Mouse (Mus musculus) neural tube, embryonic 14.5 days (tissue): Measurements from ENCODE around the gene Pik3r1. TPM values are rescaled to one million over a fixed set of nuclear protein-coding genes. Genes with fewer than 3 reads are reported as not detected.

Experiments used
- ATAC-seq: fragments of 200-750 bp; cut with Nextera tagmentation; 2 replicates; pipeline ENCODE4 v1.8.0; 2017; ENCODE audit warnings: low read depth, mild to moderate bottlenecking, moderate TSS enrichment, moderate library complexity
- H3K27ac ChIP-seq: fragments of 300-500 bp; sonication (generic); 2 replicates; pipeline ENCODE4 v1.5.1; 2014; ENCODE audit warnings: low read depth, mild to moderate bottlenecking, control low read depth, low read length, moderate library complexity, mixed read lengths
- H3K27me3 ChIP-seq: fragments of 300-500 bp; sonication (generic); 2 replicates; pipeline ENCODE4 v1.6.1; 2014; ENCODE audit warnings: low read length; ENCODE audit not compliant: control insufficient read depth, insufficient read depth
- H3K36me3 ChIP-seq: fragments of 300-500 bp; sonication (generic); 2 replicates; pipeline ENCODE4 v1.6.1; 2014; ENCODE audit warnings: low read length, mixed read lengths; ENCODE audit not compliant: control insufficient read depth, insufficient read depth
- H3K4me1 ChIP-seq: fragments of 300-500 bp; sonication (generic); 2 replicates; pipeline ENCODE4 v1.6.1; 2014; ENCODE audit warnings: low read length; ENCODE audit not compliant: control insufficient read depth, insufficient read depth
- H3K4me2 ChIP-seq: fragments of 300-500 bp; sonication (generic); 2 replicates; pipeline ENCODE4 v1.6.1; 2014; ENCODE audit warnings: mild to moderate bottlenecking, low read depth, low read length, control low read depth
- H3K4me3 ChIP-seq: fragments of 300-500 bp; sonication (generic); 2 replicates; pipeline ENCODE4 v1.5.1; 2014; ENCODE audit warnings: low read depth, low read length, control low read depth, mixed read lengths
- H3K9ac ChIP-seq: fragments of 300-500 bp; sonication (generic); replicated peaks from 2 replicates; pipeline ENCODE4 v1.6.1; 2014; ENCODE audit warnings: low read depth, mild to moderate bottlenecking, control low read depth, low read length, mixed read lengths
- H3K9me3 ChIP-seq: fragments of 300-500 bp; sonication (generic); 2 replicates; pipeline ENCODE4 v1.6.1; 2016; ENCODE audit warnings: low read length; ENCODE audit not compliant: control insufficient read depth
- WGBS: fragments of 180-500 bp; shearing (Covaris S2); extraction: QIAGEN DNeasy Blood & Tissue Kit; methylation state at CpG from one replicate; pipeline ENCODE4 v1.1.7; 2014; 5-methylcytosine and 5-hydroxymethylcytosine counted together
- polyA plus RNA-seq: library from polyadenylated mRNA; unstranded; fragments of >200 nt; fragmentation: Nextera tagmentation; extraction: Ambion mirVana; gene quantifications from 2 replicates; pipeline ENCODE4 v1.2.1, GENCODE M21; 2014

Pik3r1 gene
- polyA plus RNA-seq, 1 experiment from 2014 or later: 136 TPM

DNA sequence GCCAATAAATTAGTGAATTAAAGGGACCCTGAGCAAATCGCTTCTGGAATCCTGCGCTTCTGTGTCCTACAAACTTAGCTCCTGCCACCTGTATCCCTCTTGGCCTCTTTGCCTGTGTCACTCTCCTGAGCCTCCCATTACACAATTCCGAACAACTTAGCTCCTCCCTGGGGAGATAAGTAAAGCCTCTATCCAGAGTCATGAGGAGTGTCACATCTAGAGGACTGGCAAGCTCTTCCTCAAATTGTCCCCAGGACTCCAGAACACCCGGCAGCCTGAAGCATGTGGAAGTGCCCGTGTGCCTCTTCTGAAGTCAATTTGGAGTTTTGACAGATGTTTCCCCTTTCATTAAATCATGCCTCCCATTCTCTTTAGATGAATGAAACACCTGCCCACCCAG is 6.4 kb downstream of the Pik3r1 start:
- Histone ChIP-seq H3K27me3 (no peaks in the 10 kb centered on the region), H3K36me3 (peaks cover 4% of the 10 kb centered on the region), H3K9ac (no peak overlapping the region), H3K4me2 (no peak overlapping the region), H3K4me3 (no peak overlapping the region), H3K27ac (no peak overlapping the region), H3K9me3 (no peaks in the 10 kb centered on the region), H3K4me1 (peaks cover 30% of the 10 kb centered on the region)
- 65% methylated on average over 5 of the region's 5 CpGs for WGBS
- ATAC-seq: no peak

DNA sequence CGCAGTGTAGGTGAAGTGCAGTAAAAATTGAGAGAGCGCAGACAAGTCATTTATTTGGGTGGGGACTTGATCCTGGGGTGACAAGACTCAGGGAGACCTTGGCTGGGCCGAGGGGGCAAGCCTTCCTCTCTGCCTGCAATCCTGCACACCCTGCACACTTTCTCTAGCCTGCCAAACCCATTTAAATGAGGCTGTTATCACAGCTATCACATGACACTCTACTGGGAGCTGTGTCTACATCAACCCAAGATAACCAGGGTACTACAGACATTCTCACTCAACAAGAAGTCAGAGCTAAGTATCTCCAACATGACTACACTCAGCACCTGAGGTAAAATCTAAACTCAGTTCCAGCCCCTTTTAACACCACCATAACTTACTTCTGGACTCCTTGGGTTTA is 7.1 kb downstream of the Pik3r1 start:
- Histone ChIP-seq H3K27me3 (no peaks in the 10 kb centered on the region), H3K36me3 (peaks cover 6% of the 10 kb centered on the region), H3K9ac (no peak overlapping the region), H3K4me3 (no peak overlapping the region), H3K4me2 (no peak overlapping the region), H3K4me1 (peaks cover 25% of the 10 kb centered on the region), H3K9me3 (no peaks in the 10 kb centered on the region; the same call in 1 of the 2 replicates), H3K27ac (no peak overlapping the region)
- no peak for ATAC-seq
- WGBS: 85% methylated on average over 3 of the region's 3 CpGs

DNA sequence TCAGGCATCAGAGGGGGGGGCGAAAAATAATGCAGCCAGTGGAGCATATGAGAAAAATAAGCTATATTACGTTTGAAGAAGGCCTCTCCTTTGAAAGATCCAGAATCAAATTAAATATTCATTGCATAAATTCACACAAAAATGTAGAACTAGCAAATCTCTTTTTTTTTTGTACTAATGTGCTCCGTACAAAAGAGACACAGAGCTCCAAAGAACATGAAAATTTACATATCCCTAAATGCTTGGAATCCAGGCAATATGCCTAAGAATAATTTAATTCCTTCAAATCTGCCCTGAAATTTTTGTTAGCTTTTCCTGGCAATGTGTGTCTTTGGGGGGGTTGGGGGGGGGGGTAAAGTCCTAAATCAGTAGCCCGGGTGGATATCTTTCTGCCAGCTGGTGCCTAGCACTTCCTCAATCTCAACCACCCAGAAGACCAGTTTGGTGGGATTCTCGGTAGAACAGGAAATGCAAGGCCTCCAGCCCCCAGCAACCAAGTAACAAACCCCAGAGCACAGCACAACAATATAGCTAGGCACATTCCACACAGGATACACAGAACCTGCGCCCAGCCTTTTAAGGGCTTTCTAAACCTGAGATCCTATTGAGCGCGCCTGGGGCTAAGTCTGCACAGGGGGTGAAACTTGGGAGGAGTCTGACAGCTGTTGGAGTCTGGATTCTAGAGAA is 7.9 kb downstream of the Pik3r1 start:
- Histone ChIP-seq H3K27me3 (no peaks in the 10 kb centered on the region), H3K4me2 (no peak overlapping the region), H3K36me3 (peaks cover 6% of the 10 kb centered on the region), H3K9me3 (no peaks in the 10 kb centered on the region; the same call in 1 of the 2 replicates), H3K27ac (no peak overlapping the region), H3K4me1 (peaks cover 20% of the 10 kb centered on the region), H3K4me3 (no peak overlapping the region), H3K9ac (no peak overlapping the region)
- no peak for ATAC-seq
- 59% methylated on average over 8 of the region's 8 CpGs for WGBS

DNA sequence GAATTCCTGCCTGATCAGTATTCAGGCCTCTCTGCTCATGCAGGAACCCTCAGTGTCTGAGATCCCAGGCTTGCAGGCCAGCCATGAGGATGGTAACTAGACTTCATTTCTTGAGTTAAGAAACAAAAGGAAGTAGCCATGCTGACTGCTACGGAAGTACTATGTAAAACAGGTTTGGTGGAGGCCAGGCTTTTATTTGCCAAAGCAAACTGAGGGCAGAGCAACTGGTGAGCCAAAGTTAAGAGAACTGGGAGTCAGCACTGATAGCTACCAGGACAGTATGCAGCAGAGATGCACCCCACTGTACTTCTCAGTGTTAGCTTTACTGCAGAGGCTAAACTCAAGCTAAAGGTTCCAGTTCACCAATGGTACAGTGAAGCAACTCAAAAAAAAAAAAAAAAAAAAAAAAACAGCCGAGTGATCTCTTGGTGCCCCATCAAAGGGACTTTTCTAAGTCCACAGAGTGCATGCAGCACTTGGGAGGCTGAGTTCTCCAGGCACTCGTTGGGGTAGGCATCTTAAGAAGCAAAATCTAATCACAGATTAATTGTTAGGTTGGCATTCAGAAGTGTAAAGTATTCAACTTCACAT is 8.6 kb downstream of the Pik3r1 start:
- H3K36me3 ChIP-seq: peaks cover 6% of the 10 kb centered on the region
- no peak overlapping the region for H3K27ac ChIP-seq
- no peak overlapping the region for H3K4me3 ChIP-seq
- H3K4me1 ChIP-seq: peaks cover 14% of the 10 kb centered on the region
- 40% methylated on average over 3 of the region's 3 CpGs for WGBS
- H3K27me3 ChIP-seq: no peaks in the 10 kb centered on the region
- ATAC-seq: no peak
- H3K9me3 ChIP-seq: no peaks in the 10 kb centered on the region; the same call in 1 of the 2 replicates
- H3K4me2 ChIP-seq: no peak overlapping the region
- H3K9ac ChIP-seq: no peak overlapping the region

DNA sequence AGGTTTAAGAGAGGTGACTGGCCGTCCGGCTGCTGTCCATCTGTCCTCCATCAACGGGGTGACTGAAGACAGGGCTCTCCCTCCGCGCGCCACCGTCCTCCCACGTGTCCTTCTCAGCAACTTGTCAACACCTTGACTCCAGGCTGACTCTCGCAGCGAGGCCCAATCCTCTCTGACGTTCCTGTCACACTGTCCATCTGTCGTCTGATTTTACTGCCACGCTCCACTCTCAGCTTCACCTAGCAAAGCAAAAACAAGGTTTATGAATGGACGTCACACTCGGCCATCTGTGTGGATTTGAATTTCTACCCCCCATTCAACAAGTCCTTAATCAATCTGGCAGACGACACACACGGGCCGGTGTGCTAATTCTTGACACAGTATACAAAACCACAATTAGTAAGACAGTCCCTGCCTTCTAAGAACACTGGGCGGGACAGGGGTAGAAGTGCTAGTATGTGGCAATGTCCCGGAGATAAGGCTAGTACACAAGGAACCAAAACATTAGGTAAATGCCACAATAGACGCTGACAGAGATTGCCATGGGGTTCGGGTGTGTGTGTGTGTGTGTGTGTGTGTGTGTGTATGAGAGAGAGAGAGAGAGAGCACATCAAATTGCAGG is 10.1 kb downstream of the Pik3r1 start:
- Histone ChIP-seq H3K36me3 (peaks cover 6% of the 10 kb centered on the region), H3K4me3 (no peak overlapping the region), H3K4me2 (no peak overlapping the region), H3K4me1 (peaks cover 15% of the 10 kb centered on the region; the same call in 1 of the 2 replicates), H3K9ac (no peak overlapping the region), H3K27ac (no peak overlapping the region), H3K9me3 (no peaks in the 10 kb centered on the region; the same call in 1 of the 2 replicates), H3K27me3 (no peaks in the 10 kb centered on the region)
- no peak for ATAC-seq
- WGBS: 67% methylated on average over 22 of the region's 22 CpGs

DNA sequence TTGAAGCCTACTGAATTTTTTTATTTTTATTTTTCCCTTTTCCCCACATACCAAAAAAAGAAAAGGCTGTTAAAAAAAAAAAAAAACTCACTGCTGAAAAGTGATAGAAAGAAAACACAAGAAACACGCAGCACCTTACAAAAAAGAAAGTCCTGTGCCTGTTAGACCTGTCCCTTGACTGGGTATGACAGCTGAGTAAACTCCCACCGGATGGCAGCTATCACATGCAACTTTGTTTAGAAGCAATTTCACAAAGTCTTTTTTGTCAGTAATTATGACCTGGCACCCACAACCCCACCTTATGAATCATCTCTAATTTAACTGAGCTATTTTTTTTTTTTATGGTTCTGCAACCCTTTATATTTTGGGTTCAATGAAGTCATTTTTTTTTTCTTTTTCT is 12.8 kb downstream of the Pik3r1 start:
- no peak for ATAC-seq
- H3K27ac ChIP-seq: no peak overlapping the region
- no peaks in the 10 kb centered on the region; the same call in 1 of the 2 replicates for H3K9me3 ChIP-seq
- H3K4me2 ChIP-seq: no peak overlapping the region
- H3K4me3 ChIP-seq: no peak overlapping the region
- H3K4me1 ChIP-seq: peaks cover 16% of the 10 kb centered on the region; the same call in 1 of the 2 replicates
- WGBS: 86% methylated on average over 2 of the region's 2 CpGs
- H3K27me3 ChIP-seq: no peaks in the 10 kb centered on the region
- no peak overlapping the region for H3K9ac ChIP-seq
- peaks cover 6% of the 10 kb centered on the region for H3K36me3 ChIP-seq

DNA sequence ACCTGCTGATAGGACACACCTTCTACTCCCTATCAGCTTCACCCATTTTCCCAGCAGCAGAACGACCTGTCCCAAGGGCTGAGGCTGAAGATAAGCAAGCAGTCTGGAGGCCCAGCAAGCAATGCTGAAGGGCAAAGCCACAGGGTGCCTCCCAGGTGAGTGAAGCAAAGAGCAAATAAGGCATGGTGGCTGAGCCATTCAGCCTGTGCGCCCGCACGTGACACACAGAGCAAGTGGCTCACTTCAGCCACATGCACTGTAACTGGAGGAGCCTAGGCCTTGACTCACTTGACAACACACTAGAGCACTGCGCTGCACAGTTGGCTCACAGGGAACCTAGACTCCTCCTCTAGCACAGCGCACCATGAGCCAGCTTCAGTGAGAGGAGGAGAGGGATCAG is 14.4 kb downstream of the Pik3r1 start:
- Histone ChIP-seq H3K27me3 (no peaks in the 10 kb centered on the region), H3K36me3 (peaks cover 6% of the 10 kb centered on the region), H3K9ac (no peak overlapping the region), H3K9me3 (no peaks in the 10 kb centered on the region; the same call in 1 of the 2 replicates), H3K4me1 (peaks cover 15% of the 10 kb centered on the region; the same call in 1 of the 2 replicates), H3K27ac (no peak overlapping the region), H3K4me2 (no peak overlapping the region), H3K4me3 (no peak overlapping the region)
- WGBS: 71% methylated on average over 6 of the region's 6 CpGs
- no peak for ATAC-seq

DNA sequence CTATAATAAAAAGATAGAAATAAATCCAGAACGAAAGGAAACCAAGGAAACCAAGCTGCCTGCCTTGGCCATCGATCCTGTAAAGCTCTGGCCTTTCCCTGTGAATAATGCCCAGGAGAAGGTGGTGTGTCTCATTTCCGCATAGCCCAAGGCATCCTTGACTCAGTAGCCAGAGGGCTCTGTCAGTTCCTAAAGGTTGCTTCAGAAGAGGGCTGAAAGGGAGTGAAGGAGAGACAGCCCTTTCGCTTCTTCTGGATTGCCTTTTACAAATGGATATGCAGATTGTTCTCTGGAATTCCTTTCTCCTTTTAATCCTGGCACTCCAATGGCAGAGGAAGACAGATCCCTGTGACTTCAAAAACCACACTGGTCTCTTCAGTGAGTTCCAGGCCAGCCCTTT is 16.2 kb downstream of the Pik3r1 start:
- Histone ChIP-seq H3K9me3 (no peaks in the 10 kb centered on the region; the same call in 1 of the 2 replicates), H3K36me3 (peaks cover 3% of the 10 kb centered on the region), H3K27ac (no peak overlapping the region), H3K9ac (no peak overlapping the region), H3K4me2 (no peak overlapping the region), H3K4me3 (no peak overlapping the region), H3K4me1 (peaks cover 15% of the 10 kb centered on the region; the same call in 1 of the 2 replicates), H3K27me3 (no peaks in the 10 kb centered on the region)
- ATAC-seq: no peak
- WGBS: 54% methylated on average over 4 of the region's 4 CpGs

DNA sequence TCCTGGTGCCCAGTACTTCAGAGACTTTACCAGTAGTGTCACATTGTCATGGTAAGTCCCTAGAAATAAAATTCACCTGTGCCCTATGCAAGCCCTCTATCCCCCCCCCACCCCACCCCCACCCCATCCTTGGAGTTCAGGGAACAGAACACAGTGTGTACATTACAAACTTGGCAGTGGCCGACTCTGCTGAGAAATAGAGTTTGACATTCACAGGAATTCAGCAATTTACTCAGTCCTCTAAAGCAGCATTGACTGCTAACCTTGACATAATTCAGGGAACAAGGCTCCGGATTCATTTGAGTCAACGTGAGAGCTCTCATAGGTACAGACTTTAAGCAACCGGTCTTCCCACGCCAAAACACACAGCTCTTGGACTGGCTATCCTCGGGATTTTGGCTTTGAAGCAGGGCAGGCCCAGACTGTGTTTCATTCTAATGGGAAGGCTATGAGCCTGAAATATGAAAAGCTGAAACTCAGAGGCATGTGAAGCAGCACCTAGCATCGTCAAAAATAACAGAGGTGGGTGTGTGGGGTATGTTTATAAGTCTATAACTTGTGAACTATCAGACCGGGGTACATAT is 21.9 kb downstream of the Pik3r1 start:
- H3K4me1 ChIP-seq: no peaks in the 10 kb centered on the region
- 90% methylated on average over 8 of the region's 8 CpGs for WGBS
- H3K9ac ChIP-seq: no peak overlapping the region
- H3K27ac ChIP-seq: no peak overlapping the region
- no peak for ATAC-seq
- H3K4me3 ChIP-seq: no peak overlapping the region
- H3K36me3 ChIP-seq: no peaks in the 10 kb centered on the region
- H3K27me3 ChIP-seq: no peaks in the 10 kb centered on the region
- no peak overlapping the region for H3K4me2 ChIP-seq
- H3K9me3 ChIP-seq: no peaks in the 10 kb centered on the region
